Mouse (Mus musculus) liver, embryonic 11.5 days (tissue): ENCODE data around the gene Slc26a1. TPM values are rescaled to one million over a fixed set of nuclear protein-coding genes. Genes with fewer than 3 reads are reported as not detected.

Source experiments
- ATAC-seq: fragments of 200-750 bp; cut with Nextera tagmentation; replicated peaks from 2 replicates; pipeline ENCODE4 v1.8.0; 2017; ENCODE audit warnings: moderate number of reproducible peaks, mild to moderate bottlenecking, moderate TSS enrichment, moderate library complexity; ENCODE audit not compliant: low FRiP score
- DNase-seq: peaks from one replicate; pipeline ENCODE4 v3.0.0-alpha.2; 2017; ENCODE audit warnings: low spot score
- H3K27ac ChIP-seq: fragments of 300-500 bp; sonication (generic); 2 replicates; pipeline ENCODE4 v1.5.1; 2014; ENCODE audit warnings: mild to moderate bottlenecking, low read depth, low read length, control low read depth
- H3K27me3 ChIP-seq: fragments of 300-500 bp; sonication (generic); replicated peaks from 2 replicates; pipeline ENCODE4 v1.6.1; 2014; ENCODE audit warnings: low read length, mixed read lengths; ENCODE audit not compliant: control insufficient read depth, insufficient read depth
- H3K36me3 ChIP-seq: fragments of 300-500 bp; sonication (generic); 2 replicates; pipeline ENCODE4 v1.6.1; 2014; ENCODE audit warnings: mild to moderate bottlenecking, low read length, moderate library complexity, mixed read lengths; ENCODE audit not compliant: control insufficient read depth, insufficient read depth
- H3K4me1 ChIP-seq: fragments of 300-500 bp; sonication (generic); replicated peaks from 2 replicates; pipeline ENCODE4 v1.6.1; 2014; ENCODE audit warnings: low read length, mixed read lengths; ENCODE audit not compliant: control insufficient read depth, insufficient read depth
- H3K4me2 ChIP-seq: fragments of 300-500 bp; sonication (generic); 2 replicates; pipeline ENCODE4 v1.6.1; 2014; ENCODE audit warnings: mild to moderate bottlenecking, control low read depth, moderate library complexity
- H3K4me3 ChIP-seq: fragments of 300-500 bp; sonication (generic); 2 replicates; pipeline ENCODE4 v1.5.1; 2014; ENCODE audit warnings: low read depth, low read length, control low read depth
- H3K9ac ChIP-seq: fragments of 300-500 bp; sonication (generic); 2 replicates; pipeline ENCODE4 v1.6.1; 2014; ENCODE audit warnings: low read depth, low read length, control low read depth
- H3K9me3 ChIP-seq: fragments of 300-500 bp; sonication (generic); 2 replicates; pipeline ENCODE4 v1.6.1; 2016; ENCODE audit warnings: low read length, inconsistent platforms, mixed read lengths; ENCODE audit not compliant: control insufficient read depth
- WGBS: fragments of 180-500 bp; shearing (Covaris S2); extraction: QIAGEN DNeasy Blood & Tissue Kit; methylation state at CpG from one replicate; pipeline ENCODE4 v1.1.7; 2014; 5-methylcytosine and 5-hydroxymethylcytosine counted together
- polyA plus RNA-seq: library from polyadenylated mRNA; unstranded; fragments of >200 nt; fragmentation: Nextera tagmentation; extraction: Ambion mirVana; gene quantifications from 2 replicates; pipeline ENCODE4 v1.2.1, GENCODE M21; 2014

The Slc26a1 gene
- polyA plus RNA-seq, 1 experiment from 2014 or later = 11.6 TPM

GRCm38 (mm10) chr5:108655891-108656650, 19.3 kb downstream of the Slc26a1 start:
- Histone ChIP-seq H3K9ac (no peak overlapping the region), H3K4me3 (no peak overlapping the region), H3K9me3 (no peaks in the 10 kb centered on the region), H3K27ac (no peak overlapping the region), H3K4me2 (no peak overlapping the region), H3K27me3 (no peaks in the 10 kb centered on the region), H3K4me1 (peaks cover 9% of the 10 kb centered on the region), H3K36me3 (peaks cover 25% of the 10 kb centered on the region)
- ATAC-seq (no peak), DNase-seq (no peak)
- 91% methylated on average over 15 of the region's 15 CpGs for WGBS

- 91% methylated on average over 9 of the region's 9 CpGs for WGBS
- no peaks in the 10 kb centered on the region for H3K27me3 ChIP-seq
- peak; percentile 25 for DNase-seq
- H3K4me1 ChIP-seq = peaks cover 9% of the 10 kb centered on the region
- ATAC-seq = no peak
- H3K4me2 ChIP-seq = no peak overlapping the region
- no peak overlapping the region for H3K4me3 ChIP-seq
- H3K27ac ChIP-seq = no peak overlapping the region
- H3K9me3 ChIP-seq = no peaks in the 10 kb centered on the region
- no peak overlapping the region for H3K9ac ChIP-seq
- H3K36me3 ChIP-seq = peaks cover 25% of the 10 kb centered on the region
These were observed 20.0 kb downstream of the Slc26a1 start for GRCm38 (mm10) chr5:108655381-108655780.

- no peak overlapping the region for H3K9ac ChIP-seq
- peaks cover 3% of the 10 kb centered on the region for H3K4me1 ChIP-seq
These were observed 20.9 kb downstream of the Slc26a1 start for GRCm38 (mm10) chr5:108654444-108654990.

GRCm38 (mm10) chr5:108653341-108653740, 22.0 kb downstream of the Slc26a1 start:
- Histone ChIP-seq H3K9ac (no peak overlapping the region), H3K4me3 (no peak overlapping the region), H3K27me3 (no peaks in the 10 kb centered on the region), H3K9me3 (no peaks in the 10 kb centered on the region), H3K4me2 (no peak overlapping the region), H3K36me3 (peaks cover 34% of the 10 kb centered on the region), H3K4me1 (no peaks in the 10 kb centered on the region), H3K27ac (no peak overlapping the region)
- no peak for DNase-seq
- no peak for ATAC-seq
- WGBS = 85% methylated on average over 6 of the region's 6 CpGs

More at GRCm38 (mm10) chr5:108654444-108654990, 20.9 kb downstream of the Slc26a1 start:
- ATAC-seq (no peak), DNase-seq (peak; percentile 24)
- Histone ChIP-seq H3K4me3 (no peak overlapping the region), H3K27me3 (no peaks in the 10 kb centered on the region), H3K4me2 (no peak overlapping the region), H3K27ac (no peak overlapping the region), H3K9me3 (no peaks in the 10 kb centered on the region), H3K36me3 (peaks cover 27% of the 10 kb centered on the region)
- WGBS = 92% methylated on average over 10 of the region's 10 CpGs

GRCm38 (mm10) chr5:108651823-108652222, 23.5 kb downstream of the Slc26a1 start:
- no peaks in the 10 kb centered on the region for H3K27me3 ChIP-seq
- ATAC-seq (peak; percentile 65), DNase-seq (peak; percentile 36)
- no peak overlapping the region for H3K4me2 ChIP-seq
- no peak overlapping the region for H3K9ac ChIP-seq
- no peak overlapping the region for H3K4me3 ChIP-seq
- 62% methylated on average over 1 of the region's 1 CpGs for WGBS
- H3K9me3 ChIP-seq = no peaks in the 10 kb centered on the region
- no peaks in the 10 kb centered on the region for H3K4me1 ChIP-seq
- no peak overlapping the region for H3K27ac ChIP-seq
- peaks cover 36% of the 10 kb centered on the region for H3K36me3 ChIP-seq

- Histone ChIP-seq H3K27ac (no peak overlapping the region), H3K4me3 (no peak overlapping the region), H3K36me3 (peaks cover 37% of the 10 kb centered on the region), H3K27me3 (no peaks in the 10 kb centered on the region), H3K9me3 (no peaks in the 10 kb centered on the region), H3K9ac (no peak overlapping the region), H3K4me1 (no peaks in the 10 kb centered on the region), H3K4me2 (no peak overlapping the region)
- DNase-seq (no peak), ATAC-seq (no peak)
- WGBS = 80% methylated on average over 5 of the region's 5 CpGs
These were observed 24.1 kb downstream of the Slc26a1 start for GRCm38 (mm10) chr5:108651136-108651720.

GRCm38 (mm10) chr5:108650341-108650740, 25.0 kb downstream of the Slc26a1 start:
- Histone ChIP-seq H3K4me3 (no peak overlapping the region), H3K27ac (no peak overlapping the region), H3K4me1 (no peaks in the 10 kb centered on the region), H3K9ac (no peak overlapping the region), H3K27me3 (no peaks in the 10 kb centered on the region), H3K4me2 (no peak overlapping the region), H3K9me3 (no peaks in the 10 kb centered on the region), H3K36me3 (peaks cover 37% of the 10 kb centered on the region)
- ATAC-seq (no peak), DNase-seq (no peak)
- WGBS = 83% methylated on average over 7 of the region's 7 CpGs

GRCm38 (mm10) chr5:108648937-108649576, 26.3 kb downstream of the Slc26a1 start:
- no peaks in the 10 kb centered on the region for H3K27me3 ChIP-seq
- 91% methylated on average over 11 of the region's 11 CpGs for WGBS
- DNase-seq (peak; percentile 30), ATAC-seq (no peak)
- H3K4me1 ChIP-seq = no peaks in the 10 kb centered on the region
- no peaks in the 10 kb centered on the region for H3K9me3 ChIP-seq
- H3K4me3 ChIP-seq = no peak overlapping the region
- peaks cover 31% of the 10 kb centered on the region for H3K36me3 ChIP-seq
- H3K9ac ChIP-seq = no peak overlapping the region
- H3K4me2 ChIP-seq = no peak overlapping the region
- no peak overlapping the region for H3K27ac ChIP-seq
